In genomic region chr11:30371963-30372362, GRCm38 (mm10) we compare ENCODE assay signal across 17 mouse cellular contexts.
"Had no signal": no experiment of that assay in that cellular context is flagged by ENCODE, and none has a peak within 500 bp of the region (broad histone marks: within the 10 kb centered on the region; RNA-seq: fewer than 3 reads in every experiment).

No protein-coding gene starts in this region.

- ATAC-seq: liver, embryonic 12.5 days had no signal

- H3K4me1 ChIP-seq: limb, embryonic 15.5 days; liver, embryonic 12.5 days; megakaryocyte, embryonic 14.5 days; neural tube, embryonic 12.5 days had no signal

- H3K9me3 ChIP-seq: limb, embryonic 15.5 days; liver, embryonic 12.5 days; megakaryocyte, embryonic 14.5 days; neural tube, embryonic 12.5 days had no signal

- H3K4me2 ChIP-seq: limb, embryonic 15.5 days; liver, embryonic 12.5 days; lung, embryonic 14.5 days; midbrain, embryonic 11.5 days; neural tube, embryonic 12.5 days had no signal

- H3K27me3 ChIP-seq: limb, embryonic 15.5 days; liver, embryonic 12.5 days; megakaryocyte, embryonic 14.5 days; neural tube, embryonic 12.5 days had no signal

- H3K9ac ChIP-seq: limb, embryonic 15.5 days; liver, embryonic 12.5 days; lung, embryonic 14.5 days; neural tube, embryonic 12.5 days had no signal

- DNase-seq: kidney, adult 11 months; kidney, adult 9 months; kidney, postnatal 36 days; lung, embryonic 14.5 days; lung, postnatal 10 days; right cerebral cortex, postnatal 25 days; thymus, adult 18-20 months; thymus, postnatal 14 days had no signal

- H3K4me3 ChIP-seq: left cerebral cortex, adult 2 months; limb, embryonic 15.5 days; liver, embryonic 12.5 days; megakaryocyte, embryonic 14.5 days; neural tube, embryonic 12.5 days had no signal

- H3K27ac ChIP-seq: kidney, postnatal 0 days; left cerebral cortex, adult 2 months; limb, embryonic 15.5 days; liver, embryonic 12.5 days; macrophage; neural tube, embryonic 12.5 days; stomach, postnatal 0 days had no signal

- H3K36me3 ChIP-seq: limb, embryonic 15.5 days; liver, embryonic 12.5 days; neural tube, embryonic 12.5 days had no signal
